In genomic region chr2:160275959-160276657, GRCm38 (mm10) we compare ENCODE assay signal across 19 mouse cellular contexts. TPM values are rescaled to one million over a fixed set of nuclear protein-coding genes. Genes with fewer than 3 reads are reported as not detected.
DNase-seq lines count a peak whose midpoint lies in the region; ATAC-seq and TF ChIP-seq lines count a peak whose summit lies in the region.
"Had no signal": no experiment of that assay in that cellular context is flagged by ENCODE, and none has a peak within 500 bp of the region (broad histone marks: within the 10 kb centered on the region; RNA-seq: fewer than 3 reads in every experiment).

No protein-coding gene starts in this region.

- H3K27me3 ChIP-seq in liver, adult 2 months (ENCODE audit: control insufficient read depth, insufficient read depth, low read length), result no peaks in the 10 kb centered on the region
- no peaks in the 10 kb centered on the region for H3K27me3 ChIP-seq in CH12.LX (replicated peaks)
- H3K27me3 ChIP-seq in megakaryocyte, embryonic 14.5 days (replicated peaks), result no peaks in the 10 kb centered on the region
- H3K27me3 ChIP-seq in stomach, postnatal 0 days (ENCODE audit: control insufficient read depth, insufficient read depth, low read length), result no peaks in the 10 kb centered on the region
- H3K27me3 ChIP-seq: forebrain, embryonic 12.5 days; hindbrain, embryonic 13.5 days; neural tube, embryonic 13.5 days had no signal

- no peak; the same call in 1 of the 2 replicates for TF ChIP-seq RAD21 in CH12.LX (IDR thresholded peaks at IDR 0.05; ENCODE audit: low read depth, low read length)

- H3K9ac ChIP-seq in liver, adult 2 months (ENCODE audit: low read depth, low read length), result no peak overlapping the region
- H3K9ac ChIP-seq in CH12.LX (ENCODE audit: insufficient read depth, low read depth), result no peak overlapping the region
- H3K9ac ChIP-seq in stomach, postnatal 0 days (ENCODE audit: low read length), result no peak overlapping the region
- H3K9ac ChIP-seq: forebrain, embryonic 12.5 days; hindbrain, embryonic 13.5 days; limb, embryonic 13.5 days; neural tube, embryonic 13.5 days had no signal

- no peaks in the 10 kb centered on the region for H3K36me3 ChIP-seq in liver, adult 2 months (ENCODE audit: control insufficient read depth, insufficient read depth, low read length)
- H3K36me3 ChIP-seq in CH12.LX (replicated peaks in 1 of 2; ENCODE audit: control insufficient read depth in 1 of 2, insufficient read depth in 1 of 2, low read length in 1 of 2), result no peaks in the 10 kb centered on the region
- H3K36me3 ChIP-seq in megakaryocyte, embryonic 14.5 days (replicated peaks; ENCODE audit: low read length), result no peaks in the 10 kb centered on the region
- no peaks in the 10 kb centered on the region for H3K36me3 ChIP-seq in stomach, postnatal 0 days (ENCODE audit: control insufficient read depth, insufficient read depth, low read length)
- H3K36me3 ChIP-seq: forebrain, embryonic 12.5 days; hindbrain, embryonic 13.5 days; limb, embryonic 13.5 days; neural tube, embryonic 13.5 days had no signal

- no peaks in the 10 kb centered on the region for H3K4me1 ChIP-seq in liver, adult 2 months (ENCODE audit: control insufficient read depth, insufficient read depth, low read length)
- peaks cover 4 to 18% of the 10 kb centered on the region in 2 experiments for H3K4me1 ChIP-seq in CH12.LX (ENCODE audit: control insufficient read depth in 1 of 2, insufficient read depth in 2 of 2)
- H3K4me1 ChIP-seq in megakaryocyte, embryonic 14.5 days, result no peaks in the 10 kb centered on the region
- H3K4me1 ChIP-seq in stomach, postnatal 0 days (replicated peaks; ENCODE audit: control insufficient read depth, insufficient read depth), result no peaks in the 10 kb centered on the region
- H3K4me1 ChIP-seq: forebrain, embryonic 12.5 days; hindbrain, embryonic 13.5 days; limb, embryonic 13.5 days; neural tube, embryonic 13.5 days had no signal

- no peaks in the 10 kb centered on the region for H3K9me3 ChIP-seq in CH12.LX (replicated peaks; ENCODE audit: low read length)
- peaks cover 6% of the 10 kb centered on the region; the same call in 1 of the 2 replicates for H3K9me3 ChIP-seq in megakaryocyte, embryonic 14.5 days
- H3K9me3 ChIP-seq in stomach, postnatal 0 days (ENCODE audit: control insufficient read depth, low read length), result no peaks in the 10 kb centered on the region
- H3K9me3 ChIP-seq: forebrain, embryonic 12.5 days; limb, embryonic 13.5 days had no signal

- H3K4me2 ChIP-seq in CH12.LX (ENCODE audit: insufficient read depth, low read depth, poor library complexity, severe bottlenecking), result 0 out of 2 replicates have a peak overlapping the region, but pooled peaks have one; percentile 26
- H3K4me2 ChIP-seq in stomach, postnatal 0 days (replicated peaks; ENCODE audit: low read depth), result no peak overlapping the region
- H3K4me2 ChIP-seq: forebrain, embryonic 12.5 days; hindbrain, embryonic 13.5 days; limb, embryonic 13.5 days; neural tube, embryonic 13.5 days had no signal

- H3K27ac ChIP-seq in liver, adult 2 months (replicated peaks; ENCODE audit: insufficient read depth, low read depth, low read length), result no peak overlapping the region
- no peak overlapping the region for H3K27ac ChIP-seq in CH12.LX (ENCODE audit: insufficient read depth, low read depth)
- H3K27ac ChIP-seq in stomach, postnatal 0 days (replicated peaks), result no peak overlapping the region
- H3K27ac ChIP-seq: forebrain, embryonic 12.5 days; hindbrain, embryonic 13.5 days; left cerebral cortex, adult 2 months; limb, embryonic 13.5 days; neural tube, embryonic 13.5 days had no signal

- TF ChIP-seq EP300 in CH12.LX (IDR thresholded peaks at IDR 0.05; ENCODE audit: low read length), result peak; percentile 77
- TF ChIP-seq EP300 in stomach, postnatal 0 days (optimal IDR thresholded peaks at IDR 0.05), result no peak

- dilution Hi-C loops in CH12.LX (cut with MboI; ENCODE audit: extremely low pct_ligation_motif_present, extremely low pct_unique_long_range_greater_than_20kb, low sequenced_read_pairs), result no loop called here

- no peak for TF ChIP-seq POLR2A in liver, adult 2 months (IDR thresholded peaks at IDR 0.05; ENCODE audit: extremely low read depth, insufficient read depth, low read length)
- TF ChIP-seq POLR2A in CH12.LX (IDR thresholded peaks at IDR 0.05; ENCODE audit: low read depth, low read length), result no peak

- no peak for ATAC-seq in stomach, postnatal 0 days (ENCODE audit: low FRiP score, low TSS enrichment)
- ATAC-seq: intestine, postnatal 0 days had no signal

- in situ Hi-C loops in CH12.LX (cut with MboI; ENCODE audit: low pct_ligation_motif_present, low pct_unique_long_range_greater_than_20kb, low sequenced_read_pairs), result no loop called here

- no peak for TF ChIP-seq CTCF in liver, adult 2 months (IDR thresholded peaks at IDR 0.05; ENCODE audit: low read depth, low read length)
- no peak for TF ChIP-seq CTCF in CH12.LX (conservative IDR thresholded peaks at IDR 0.05 in 1 of 2, IDR thresholded peaks at IDR 0.05 in 1 of 2; ENCODE audit: low read depth in 2 of 2, low read length in 2 of 2)
- TF ChIP-seq CTCF in stomach, postnatal 0 days (IDR thresholded peaks at IDR 0.05; ENCODE audit: low read depth), result no peak

- H3K79me2 ChIP-seq in liver, adult 2 months (ENCODE audit: control insufficient read depth, insufficient read depth, low read length), result no peaks in the 10 kb centered on the region
- H3K79me2 ChIP-seq in CH12.LX (replicated peaks; ENCODE audit: control insufficient read depth, extremely low read depth, insufficient read depth, poor library complexity, severe bottlenecking), result no peaks in the 10 kb centered on the region

- H3K4me3 ChIP-seq in liver, adult 2 months (ENCODE audit: insufficient read depth, low read depth, low read length), result no peak overlapping the region
- H3K4me3 ChIP-seq in CH12.LX (replicated peaks in 1 of 3; ENCODE audit: low read depth in 2 of 3, low read length in 2 of 3, poor library complexity in 1 of 3), result no peak overlapping the region
- H3K4me3 ChIP-seq in megakaryocyte, embryonic 14.5 days (replicated peaks), result peak overlapping the region; percentile 14
- no peak overlapping the region for H3K4me3 ChIP-seq in stomach, postnatal 0 days (ENCODE audit: low read depth, low read length)
- H3K4me3 ChIP-seq: forebrain, embryonic 12.5 days; hindbrain, embryonic 13.5 days; left cerebral cortex, adult 2 months; limb, embryonic 13.5 days; neural tube, embryonic 13.5 days had no signal

- WGBS in liver, adult 2 months, result 79% methylated on average over 5 of the region's 5 CpGs
- WGBS in stomach, postnatal 0 days, result 79% methylated on average over 5 of the region's 5 CpGs

- peak; percentile 5 to 39 for DNase-seq in heart, adult 18-20 months
- no peak for DNase-seq in heart, postnatal 4 days
- DNase-seq in liver, adult 2 months (ENCODE audit: extremely low read depth, low read depth, low spot score), result peak; percentile 30
- DNase-seq in liver (no peak), CH12.LX (ENCODE audit: extremely low read depth) (peak; percentile 58)
- no peak for DNase-seq in stomach, postnatal 0 days (ENCODE audit: low spot score)
- DNase-seq in spleen, adult 18-20 months, result no peak
- DNase-seq: cerebellum, adult 18-20 months; embryo, embryonic 11 days; thymus, postnatal 36 days had no signal

TF ChIP-seq in CH12.LX, 34 proteins besides CTCF, POLR2A, EP300 and RAD21:
- TF ChIP-seq IRF4 (IDR thresholded peaks at IDR 0.05; ENCODE audit: low read depth, low read length), result peak; percentile 86
- TF ChIP-seq BHLHE40 (IDR thresholded peaks at IDR 0.05; ENCODE audit: low read depth, low read length), result peak; percentile 83
- no peak for TF ChIP-seq MAFK (IDR thresholded peaks at IDR 0.05; ENCODE audit: insufficient replicate concordance, low read length)
- 0 out of 2 replicates have a peak, but pooled peaks have one; percentile 4 for TF ChIP-seq JUN (IDR thresholded peaks at IDR 0.05; ENCODE audit: insufficient read depth, low read depth, low read length)
- no peak for TF ChIP-seq ZNF384 (IDR thresholded peaks at IDR 0.05; ENCODE audit: low read depth, low read length)
- no peak for TF ChIP-seq NELFE (IDR thresholded peaks at IDR 0.05; ENCODE audit: low read depth, low read length)
- TF ChIP-seq ELF1 (IDR thresholded peaks at IDR 0.05; ENCODE audit: low read depth, low read length), result no peak
- TF ChIP-seq PAX5 (IDR thresholded peaks at IDR 0.05; ENCODE audit: low read length), result no peak
- TF ChIP-seq MYC (IDR thresholded peaks at IDR 0.05; ENCODE audit: low read depth, low read length), result no peak; the same call in 1 of the 2 replicates
- no peak for TF ChIP-seq TCF12 (IDR thresholded peaks at IDR 0.05; ENCODE audit: low read depth, low read length)
- no peak for TF ChIP-seq POLR2AphosphoS2 (IDR thresholded peaks at IDR 0.05; ENCODE audit: low read depth, low read length)

RNA-seq across cellular contexts. Expression of gene Gm826, which starts 57.9 kb away (rescaled TPM):
- 1 to 10 TPM; 7.7 to 8.2 TPM for total RNA-seq in heart, adult 18-20 months (2021)
- total RNA-seq in heart, postnatal 4 days (2021), result 1 to 10 TPM; 5.8 to 6.2 TPM
- 4.0 and 4.1 TPM in 2 replicates for total RNA-seq in liver, adult 2 months (2014; rRNA removed)
- 1.4 and 2.9 TPM in 2 replicates for polyA plus RNA-seq in liver, adult 2 months (2012; rRNA removed)
- total RNA-seq in CH12.LX (2012; rRNA removed) (not detected in 2 replicates), CH12.LX (2014; rRNA removed) (0.32 TPM in 1 of 2 replicates, not detected in the other)
- polyA plus RNA-seq in CH12.LX (2012; ENCODE audit: insufficient read length, low read depth), result not detected in 2 replicates
- not detected in 2 replicates for polyA plus RNA-seq in megakaryocyte, embryonic 14.5 days (2012; ENCODE audit: insufficient read depth, low replicate concordance)
- not detected in 2 replicates for polyA plus RNA-seq in stomach, postnatal 0 days (2015; fragmentation: Nextera tagmentation; extraction: Ambion mirVana)
- total RNA-seq: left cerebral cortex, adult 2 months; megakaryocyte-erythroid progenitor cell, adult 5-6 weeks; midbrain, postnatal 0 days had no signal
- polyA plus RNA-seq: hindbrain, embryonic 13.5 days; neural tube, embryonic 13.5 days had no signal

Comparison
In these comparisons a context has a peak if more than half of its experiments do, and no peak if none do; other contexts are left out.
1. DNase-seq: peak in heart, adult 18-20 months (2 of 2), liver, adult 2 months (single experiment) and CH12.LX (single experiment); none in heart, postnatal 4 days (single experiment), liver (single experiment), stomach, postnatal 0 days (single experiment) and spleen, adult 18-20 months (0 of 2).